Mouse (Mus musculus): ENCODE measurements around the gene Gm30737. TPM values are rescaled to one million over a fixed set of nuclear protein-coding genes. Genes with fewer than 3 reads are reported as not detected.
"Not testable (repeated sequence)": the region's sequence is repeated elsewhere in the genome, so short reads cannot be mapped to it uniquely, and the experiment has no call there.

Gene Gm30737
- polyA plus RNA-seq (2014; fragmentation: Nextera tagmentation; extraction: Ambion mirVana) = not detected in 2 replicates

DNA sequence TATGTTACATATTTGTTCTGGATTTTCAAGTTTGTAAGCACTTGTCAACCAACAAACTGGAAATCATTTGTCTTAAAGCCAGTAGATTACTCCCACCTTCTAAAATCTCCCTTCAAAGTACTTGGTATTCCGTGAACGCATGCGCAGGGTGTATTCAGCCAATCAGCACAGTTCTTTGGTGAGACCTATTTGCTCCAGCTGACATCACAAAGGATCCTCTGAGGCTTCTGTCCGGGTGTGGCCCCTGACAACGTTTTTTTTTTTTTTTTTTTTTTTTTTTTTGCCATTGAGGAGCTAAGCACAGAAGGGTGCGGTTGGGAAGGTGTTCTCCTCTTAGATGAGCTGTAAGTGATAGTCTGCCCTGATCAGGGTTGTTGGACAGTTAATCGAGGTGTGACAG lies at the start of gene Gm30737:
Gene Gm30737, plus strand, starts transcription at position 301 of the 400 bp plus-strand sequence.
- WGBS = no CpG with 5 or more reads among the region's 7 CpGs
- ATAC-seq (replicated peaks; ENCODE audit: low FRiP score) = not testable (repeated sequence)

More for the DNA sequence above, at the start of gene Gm30737:
- not testable (repeated sequence) for H3K4me2 ChIP-seq (ENCODE audit: low read depth, low read length, severe bottlenecking); DNase-seq (ENCODE audit: low spot score); H3K27me3 ChIP-seq (ENCODE audit: control insufficient read depth, insufficient read depth, low read length); H3K27ac ChIP-seq (ENCODE audit: low read depth, low read length); H3K9me3 ChIP-seq (ENCODE audit: control insufficient read depth, low read length); H3K4me3 ChIP-seq (ENCODE audit: low read depth, low read length); H3K36me3 ChIP-seq (ENCODE audit: control insufficient read depth, insufficient read depth, low read length); H3K4me1 ChIP-seq (replicated peaks; ENCODE audit: control insufficient read depth, insufficient read depth, low read length); H3K9ac ChIP-seq (ENCODE audit: low read length)

All from forebrain, embryonic 11.5 days (tissue).